Mouse (Mus musculus) hindbrain, embryonic 11.5 days (tissue): Measurements from ENCODE around the gene Arf1. TPM values are rescaled to one million over a fixed set of nuclear protein-coding genes. Genes with fewer than 3 reads are reported as not detected.

Experiments used
- ATAC-seq: fragments of 200-750 bp; cut with Nextera tagmentation; 2 replicates; pipeline ENCODE4 v1.8.0; 2017; ENCODE audit warnings: mild to moderate bottlenecking, moderate TSS enrichment, moderate library complexity; ENCODE audit not compliant: low FRiP score
- DNase-seq: peaks from one replicate; pipeline ENCODE4 v3.0.0-alpha.2; 2015; ENCODE audit warnings: low spot score
- H3K27ac ChIP-seq: fragments of 300-500 bp; sonication (generic); 2 replicates; pipeline ENCODE4 v1.5.1; 2014; ENCODE audit warnings: mild to moderate bottlenecking, low read depth, low read length
- H3K27me3 ChIP-seq: fragments of 300-500 bp; sonication (generic); 2 replicates; pipeline ENCODE4 v1.6.1; 2014; ENCODE audit warnings: mild to moderate bottlenecking, low read length, moderate library complexity, mixed read lengths; ENCODE audit not compliant: control insufficient read depth, insufficient read depth
- H3K36me3 ChIP-seq: fragments of 300-500 bp; sonication (generic); 2 replicates; pipeline ENCODE4 v1.6.1; 2014; ENCODE audit warnings: mild to moderate bottlenecking, low read length, moderate library complexity, mixed read lengths; ENCODE audit not compliant: control insufficient read depth, insufficient read depth
- H3K4me1 ChIP-seq: fragments of 300-500 bp; sonication (generic); replicated peaks from 2 replicates; pipeline ENCODE4 v1.6.1; 2014; ENCODE audit warnings: low read length, mixed read lengths; ENCODE audit not compliant: control insufficient read depth, insufficient read depth
- H3K4me2 ChIP-seq: fragments of 300-500 bp; sonication (generic); replicated peaks from 2 replicates; pipeline ENCODE4 v1.6.1; 2014; ENCODE audit warnings: mild to moderate bottlenecking, low read depth, low read length
- H3K4me3 ChIP-seq: fragments of 300-500 bp; sonication (generic); 2 replicates; pipeline ENCODE4 v1.5.1; 2014; ENCODE audit warnings: low read depth, low read length
- H3K9ac ChIP-seq: fragments of 300-500 bp; sonication (generic); 2 replicates; pipeline ENCODE4 v1.6.1; 2014; ENCODE audit warnings: low read depth, low read length
- H3K9me3 ChIP-seq: fragments of 300-500 bp; sonication (generic); 2 replicates; pipeline ENCODE4 v1.6.1; 2016; ENCODE audit warnings: low read length; ENCODE audit not compliant: control insufficient read depth
- WGBS: fragments of 180-500 bp; shearing (Covaris S2); extraction: QIAGEN DNeasy Blood & Tissue Kit; methylation state at CpG from one replicate; pipeline ENCODE4 v1.1.7; 2014; 5-methylcytosine and 5-hydroxymethylcytosine counted together
- polyA plus RNA-seq: library from polyadenylated mRNA; unstranded; fragments of >200 nt; fragmentation: Nextera tagmentation; extraction: Ambion mirVana; gene quantifications from 2 replicates; pipeline ENCODE4 v1.2.1, GENCODE M21; 2014

Gene Arf1
- polyA plus RNA-seq, 1 experiment from 2014 or later, result 610 TPM

DNA sequence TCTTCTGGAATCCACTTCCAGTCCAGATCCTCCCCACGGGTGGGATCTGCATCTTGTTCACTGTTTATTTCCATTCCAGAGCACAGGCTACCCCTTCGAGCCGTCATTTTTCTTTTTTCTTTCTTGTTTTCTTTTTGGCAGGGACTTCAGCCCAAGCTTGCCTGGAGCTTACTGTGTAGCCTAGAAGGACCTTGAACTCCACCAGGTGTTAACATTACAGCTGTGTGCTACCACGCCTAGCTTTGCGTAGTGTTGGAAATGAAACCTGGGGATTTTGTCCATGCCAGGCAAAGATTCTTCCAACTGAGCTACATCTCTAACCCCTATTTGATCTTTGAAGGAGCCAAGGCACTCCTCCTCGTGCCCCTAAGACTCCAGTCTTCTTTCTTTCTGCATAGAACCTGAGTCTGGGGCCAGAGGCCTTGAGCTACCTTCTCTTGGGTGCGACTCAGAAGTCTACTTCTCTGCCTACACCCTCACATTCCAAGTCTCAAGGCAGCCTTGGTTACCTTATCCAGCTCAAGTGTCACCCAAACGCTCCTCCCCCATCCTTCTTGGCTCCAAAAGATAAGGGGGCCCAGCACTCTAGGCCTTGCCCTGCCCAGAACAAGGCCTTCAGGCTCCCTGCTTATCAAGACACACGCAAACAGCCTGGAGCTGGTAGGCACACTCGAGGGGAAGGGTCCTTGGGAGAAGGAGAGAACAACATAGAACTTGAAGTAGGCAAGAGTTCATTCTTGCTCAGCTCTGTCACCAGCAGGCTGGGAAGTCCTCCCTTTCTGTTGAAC, 32.8 kb upstream of the Arf1 start:
- Histone ChIP-seq H3K36me3 (no peaks in the 10 kb centered on the region), H3K27me3 (peaks cover 15% of the 10 kb centered on the region), H3K4me2 (no peak overlapping the region), H3K9me3 (no peaks in the 10 kb centered on the region), H3K27ac (no peak overlapping the region), H3K4me1 (peaks cover 3% of the 10 kb centered on the region; the same call in 1 of the 2 replicates), H3K9ac (no peak overlapping the region), H3K4me3 (no peak overlapping the region)
- no peak for ATAC-seq
- no peak for DNase-seq
- 84% methylated on average over 10 of the region's 10 CpGs for WGBS

DNA sequence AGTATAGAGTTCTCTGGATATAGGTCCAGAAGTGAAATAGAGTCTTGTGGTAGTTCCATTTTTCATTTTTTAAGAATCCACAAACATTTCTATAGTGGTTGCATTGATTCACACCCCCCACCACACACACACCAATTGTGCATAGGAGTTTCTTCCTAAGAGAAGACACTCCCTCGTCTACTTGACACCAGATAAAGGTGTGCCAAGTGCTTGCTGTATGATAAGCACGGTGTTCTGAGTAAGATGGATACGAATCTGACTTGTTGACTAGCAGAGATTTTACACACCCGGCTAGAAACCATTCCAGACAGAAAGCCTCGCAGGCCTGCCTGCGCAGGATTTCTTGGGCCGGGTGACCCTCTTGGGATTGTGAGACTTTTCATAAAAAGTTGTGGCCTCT, 31.6 kb upstream of the Arf1 start:
- no peaks in the 10 kb centered on the region for H3K36me3 ChIP-seq
- H3K4me1 ChIP-seq, result peaks cover 3% of the 10 kb centered on the region; the same call in 1 of the 2 replicates
- no peak overlapping the region for H3K4me3 ChIP-seq
- H3K4me2 ChIP-seq, result no peak overlapping the region
- no peaks in the 10 kb centered on the region for H3K9me3 ChIP-seq
- ATAC-seq (no peak), DNase-seq (no peak)
- peaks cover 15% of the 10 kb centered on the region for H3K27me3 ChIP-seq
- WGBS, result 87% methylated on average over 7 of the region's 7 CpGs
- no peak overlapping the region for H3K9ac ChIP-seq
- no peak overlapping the region for H3K27ac ChIP-seq

DNA sequence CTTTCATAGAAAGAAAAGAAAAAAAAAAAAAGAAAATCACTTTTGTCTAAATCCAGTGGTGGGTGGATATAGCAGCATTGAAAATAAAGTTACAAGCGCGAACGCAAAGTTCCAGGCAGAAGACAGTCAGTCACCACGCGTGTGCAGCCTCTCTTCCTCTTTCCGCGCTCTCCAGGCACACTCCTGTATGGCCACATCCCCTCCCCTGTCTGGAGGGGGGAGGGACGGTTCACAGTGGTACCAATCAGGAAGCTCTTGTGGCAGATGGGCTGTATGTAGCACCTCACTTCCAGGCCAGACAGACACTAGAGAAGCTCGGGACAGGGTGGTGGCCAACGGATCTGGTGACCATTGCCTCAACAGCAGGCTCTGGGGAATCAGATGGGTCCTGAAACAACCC, 20.0 kb upstream of the Arf1 start:
- Histone ChIP-seq H3K9me3 (no peaks in the 10 kb centered on the region), H3K27me3 (0 out of 2 replicates have a peak, but pooled peaks cover 2% of the 10 kb centered on the region), H3K9ac (no peak overlapping the region), H3K4me1 (no peaks in the 10 kb centered on the region), H3K36me3 (no peaks in the 10 kb centered on the region), H3K4me2 (no peak overlapping the region), H3K27ac (no peak overlapping the region), H3K4me3 (no peak overlapping the region)
- 73% methylated on average over 10 of the region's 10 CpGs for WGBS
- ATAC-seq (no peak), DNase-seq (no peak)

DNA sequence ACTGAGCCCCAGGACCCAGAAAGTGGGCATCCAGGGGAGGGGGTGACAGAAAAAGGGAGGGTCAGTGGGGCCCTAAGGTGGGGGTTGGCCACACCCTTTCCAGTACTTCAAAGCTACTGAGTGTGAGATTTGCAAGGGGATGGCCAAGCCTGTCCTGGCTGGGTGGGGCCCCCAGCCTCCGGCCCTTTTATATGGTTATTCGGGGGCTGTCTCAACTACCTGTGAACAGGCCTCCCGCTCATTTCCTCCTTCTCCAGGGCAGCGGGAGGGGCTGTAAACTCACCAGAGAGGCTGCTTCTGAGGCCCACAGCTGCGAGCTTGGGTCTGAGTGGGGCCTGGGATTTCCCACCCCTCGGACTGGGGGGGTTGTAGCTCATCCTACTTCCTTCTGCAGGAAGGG, 15.8 kb upstream of the Arf1 start:
- H3K9me3 ChIP-seq, result no peaks in the 10 kb centered on the region
- peaks cover 4% of the 10 kb centered on the region; the same call in 1 of the 2 replicates for H3K4me1 ChIP-seq
- no peak overlapping the region for H3K4me2 ChIP-seq
- 0 out of 2 replicates have a peak, but pooled peaks cover 2% of the 10 kb centered on the region for H3K27me3 ChIP-seq
- DNase-seq (no peak), ATAC-seq (no peak)
- 43% methylated on average over 6 of the region's 6 CpGs for WGBS
- H3K9ac ChIP-seq, result no peak overlapping the region
- H3K36me3 ChIP-seq, result no peaks in the 10 kb centered on the region
- no peak overlapping the region for H3K4me3 ChIP-seq
- no peak overlapping the region for H3K27ac ChIP-seq

DNA sequence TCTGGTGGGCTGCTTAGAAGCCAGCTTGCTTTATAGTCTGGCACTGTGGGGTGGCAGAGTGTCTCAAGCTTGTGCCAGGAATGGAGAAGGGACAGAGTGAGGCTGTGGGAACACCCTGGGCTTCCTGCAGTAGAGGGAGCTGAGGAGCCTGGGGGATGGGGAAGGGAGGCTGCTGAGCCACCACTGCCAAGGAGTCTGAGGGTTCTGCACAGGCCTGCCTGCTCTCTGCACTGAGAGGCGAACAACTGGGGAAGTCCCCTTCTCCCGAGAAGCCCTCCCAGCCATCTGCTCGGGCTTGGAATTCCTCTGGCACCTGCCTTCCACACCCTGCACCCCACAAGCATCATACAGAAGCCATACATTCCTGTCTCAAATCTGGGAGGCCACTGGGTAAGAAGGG, 13.8 kb upstream of the Arf1 start:
- 38% methylated on average over 3 of the region's 3 CpGs for WGBS
- Histone ChIP-seq H3K4me3 (no peak overlapping the region), H3K4me2 (no peak overlapping the region), H3K9me3 (no peaks in the 10 kb centered on the region), H3K9ac (no peak overlapping the region), H3K27ac (no peak overlapping the region), H3K27me3 (0 out of 2 replicates have a peak, but pooled peaks cover 2% of the 10 kb centered on the region), H3K36me3 (no peaks in the 10 kb centered on the region), H3K4me1 (peaks cover 5% of the 10 kb centered on the region; the same call in 1 of the 2 replicates)
- ATAC-seq (no peak), DNase-seq (no peak)

DNA sequence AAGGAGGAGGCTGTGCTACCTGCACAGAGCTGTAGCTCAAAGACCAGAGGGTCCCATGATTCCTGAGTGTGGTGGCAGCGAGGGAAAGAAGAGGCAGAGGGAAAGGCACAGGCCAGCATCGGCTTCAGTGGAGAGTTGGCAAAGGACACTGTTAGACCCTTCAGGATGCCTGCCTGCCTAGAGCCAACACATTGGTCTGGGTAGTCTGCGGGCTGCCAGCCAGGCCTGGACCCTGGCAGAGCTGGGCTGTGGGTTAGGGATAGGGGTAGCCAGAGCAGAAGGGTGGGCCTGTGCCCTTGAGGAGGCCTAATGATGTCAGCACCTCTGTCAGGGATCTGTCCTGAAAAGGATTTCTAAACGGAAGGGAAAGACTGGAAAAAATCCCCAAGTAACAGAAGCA, 11.7 kb upstream of the Arf1 start:
- Histone ChIP-seq H3K4me3 (no peak overlapping the region), H3K27ac (no peak overlapping the region), H3K27me3 (0 out of 2 replicates have a peak, but pooled peaks cover 2% of the 10 kb centered on the region), H3K4me2 (no peak overlapping the region), H3K9me3 (no peaks in the 10 kb centered on the region), H3K4me1 (peaks cover 5% of the 10 kb centered on the region; the same call in 1 of the 2 replicates), H3K36me3 (no peaks in the 10 kb centered on the region), H3K9ac (no peak overlapping the region)
- ATAC-seq, result no peak; the same call in 1 of the 2 replicates
- 80% methylated on average over 4 of the region's 4 CpGs for WGBS
- DNase-seq, result no peak

DNA sequence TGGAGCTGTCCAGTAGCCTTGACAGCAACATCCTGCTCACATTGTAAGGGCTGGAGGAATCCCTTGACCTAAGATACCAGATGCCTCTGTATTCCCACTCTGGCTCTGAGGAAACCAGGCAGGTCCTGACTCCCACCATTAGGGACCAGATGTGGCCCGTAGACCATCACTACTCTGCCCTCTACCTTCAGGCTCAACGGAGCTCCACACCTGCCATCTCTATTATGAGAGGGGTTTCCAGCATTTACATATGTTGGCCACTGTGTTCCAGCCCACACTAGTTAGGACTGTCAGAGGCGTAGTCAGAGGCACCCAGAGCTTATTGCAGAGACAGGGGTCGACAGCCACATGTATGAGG, 11.3 kb upstream of the Arf1 start:
- Histone ChIP-seq H3K4me3 (no peak overlapping the region), H3K9ac (no peak overlapping the region), H3K27ac (no peak overlapping the region), H3K36me3 (no peaks in the 10 kb centered on the region), H3K4me2 (no peak overlapping the region), H3K9me3 (no peaks in the 10 kb centered on the region), H3K27me3 (0 out of 2 replicates have a peak, but pooled peaks cover 2% of the 10 kb centered on the region), H3K4me1 (peaks cover 5% of the 10 kb centered on the region; the same call in 1 of the 2 replicates)
- WGBS, result 58% methylated on average over 4 of the region's 4 CpGs
- peak; percentile 67 for ATAC-seq
- DNase-seq, result no peak

DNA sequence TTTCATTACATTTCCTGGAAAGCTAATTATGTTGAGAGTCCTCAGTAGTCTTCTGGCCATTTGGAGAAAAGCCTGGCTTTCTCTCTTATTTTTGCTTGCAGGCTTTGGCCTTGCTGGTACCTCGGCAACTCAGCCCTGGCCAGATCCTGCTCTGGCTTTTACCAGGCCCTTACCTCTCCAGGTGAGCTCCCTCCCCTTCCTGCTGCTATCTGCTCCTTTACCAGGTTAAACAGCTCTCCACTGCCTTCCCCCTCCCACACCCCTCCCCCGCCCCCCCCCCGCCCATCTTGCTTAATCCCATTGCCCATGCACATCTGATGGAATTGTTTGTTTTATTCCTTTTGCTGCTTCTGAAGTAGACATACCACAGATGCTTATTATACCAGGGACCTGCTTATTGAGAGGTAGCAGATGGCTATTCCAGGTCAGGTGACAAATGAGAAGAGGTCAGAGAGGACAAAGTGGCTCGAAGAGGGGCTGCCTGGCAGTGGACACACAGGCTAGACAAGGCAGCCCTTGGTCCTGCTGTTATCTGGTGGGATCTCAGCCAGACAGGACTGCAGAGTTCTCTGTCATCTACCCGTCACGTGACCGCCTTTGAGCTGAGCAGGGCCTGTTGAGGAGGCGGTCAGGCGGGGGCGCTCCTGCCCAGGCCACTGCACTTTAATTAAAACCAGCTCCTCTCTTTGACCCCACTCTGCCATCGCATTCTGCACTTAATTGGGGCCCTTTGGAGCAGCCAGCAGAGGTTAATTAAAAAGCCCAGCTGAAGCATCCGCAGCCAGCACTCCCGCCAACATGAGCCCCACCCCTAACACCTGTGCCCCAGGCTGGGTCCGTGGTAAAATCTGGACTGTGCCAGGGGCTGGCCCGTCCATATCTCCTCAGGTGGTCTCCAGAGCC, 10.7 kb upstream of the Arf1 start:
- peaks cover 5% of the 10 kb centered on the region; the same call in 1 of the 2 replicates for H3K4me1 ChIP-seq
- no peaks in the 10 kb centered on the region for H3K9me3 ChIP-seq
- H3K4me2 ChIP-seq, result no peak overlapping the region
- ATAC-seq (peak; percentile 82), DNase-seq (peak; percentile 80)
- H3K9ac ChIP-seq, result no peak overlapping the region
- H3K27ac ChIP-seq, result no peak overlapping the region
- H3K27me3 ChIP-seq, result 0 out of 2 replicates have a peak, but pooled peaks cover 2% of the 10 kb centered on the region
- WGBS, result 7% methylated on average over 15 of the region's 15 CpGs
- no peak overlapping the region for H3K4me3 ChIP-seq
- H3K36me3 ChIP-seq, result no peaks in the 10 kb centered on the region
